ENCODE assay signal across 8 mouse cellular contexts in the genomic region with DNA sequence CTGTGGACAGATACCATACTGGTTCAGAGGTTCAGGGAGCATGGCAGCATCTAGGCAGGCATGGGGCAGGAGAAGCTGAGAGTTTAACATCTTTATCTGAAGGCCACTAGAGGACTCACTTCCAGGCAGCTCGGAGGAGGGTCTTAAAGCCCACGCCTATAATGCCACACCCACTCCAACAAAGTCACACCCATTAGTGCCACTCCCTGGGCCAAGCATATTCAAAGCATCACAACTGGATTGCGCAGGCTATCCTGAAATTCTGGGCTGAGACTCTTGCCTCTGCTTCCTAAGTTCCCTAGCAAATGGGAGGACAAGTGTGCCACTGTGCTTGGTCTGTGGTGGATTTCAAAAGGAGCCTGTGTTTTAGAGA. TPM values are rescaled to one million over a fixed set of nuclear protein-coding genes. Genes with fewer than 3 reads are reported as not detected.
A peak's percentile ranks its signal among the peaks of the same experiment; 100 is the strongest.
DNase-seq lines count a peak whose midpoint lies in the region; ATAC-seq lines count a peak whose summit lies in the region.

No protein-coding gene starts in this region.

- H3K4me3 ChIP-seq in forebrain, embryonic 14.5 days (ENCODE audit: low read depth, low read length): no peak overlapping the region

- WGBS in forebrain, embryonic 14.5 days: 9% methylated on average over 3 of the region's 3 CpGs

- no peaks in the 10 kb centered on the region for H3K9me3 ChIP-seq in forebrain, embryonic 14.5 days (replicated peaks; ENCODE audit: control insufficient read depth, low read length)

- peak overlapping the region; percentile 56; the same call in 1 of the 2 replicates for H3K9ac ChIP-seq in forebrain, embryonic 14.5 days (ENCODE audit: low read length)

- peak overlapping the region; percentile 45 for H3K4me2 ChIP-seq in forebrain, embryonic 14.5 days (ENCODE audit: low read length)

- intact Hi-C loops in left cerebral cortex, postnatal 14 days (cut with DNase I): no loop called here

- peaks cover 18% of the 10 kb centered on the region for H3K4me1 ChIP-seq in forebrain, embryonic 14.5 days (ENCODE audit: control insufficient read depth, insufficient read depth, low read length)

- H3K27me3 ChIP-seq in forebrain, embryonic 14.5 days (replicated peaks; ENCODE audit: control insufficient read depth, insufficient read depth, low read length): no peaks in the 10 kb centered on the region

- peak overlapping the region; percentile 76 for H3K27ac ChIP-seq in forebrain, embryonic 14.5 days (ENCODE audit: low read depth, low read length)

- ATAC-seq in forebrain, embryonic 14.5 days: peak; percentile 60
- peak; percentile 15 for ATAC-seq in inflammation-experienced regulatory T-cells, adult 6 months
- peak; percentile 65 for ATAC-seq in megakaryocyte-erythroid progenitor cell, adult 5-6 weeks (replicated peaks; ENCODE audit: low FRiP score, low TSS enrichment, poor library complexity, severe bottlenecking)

- peak; percentile 37 for DNase-seq in A20 (ENCODE audit: low read depth, low spot score)
- peak; percentile 89 for DNase-seq in MN1 (ENCODE audit: low spot score)
- peak; percentile 61 for DNase-seq in forebrain, embryonic 14.5 days (ENCODE audit: low spot score)
- DNase-seq in frontal cortex, postnatal 10 days (ENCODE audit: low spot score in 2 of 2): no peak
- DNase-seq in layer of hippocampus, adult 18-20 months (ENCODE audit: low spot score in 2 of 2): no peak
- DNase-seq in left cerebral cortex, postnatal 14 days (ENCODE audit: low spot score in 2 of 2): no peak

- H3K36me3 ChIP-seq in forebrain, embryonic 14.5 days (ENCODE audit: control insufficient read depth, insufficient read depth, low read length): 0 out of 2 replicates have a peak, but pooled peaks cover 7% of the 10 kb centered on the region

RNA-seq across cellular contexts. Expression of gene Acot7, which starts 7.2 kb away (rescaled TPM):
- polyA plus RNA-seq in forebrain, embryonic 14.5 days (2014; fragmentation: Nextera tagmentation; extraction: Ambion mirVana): 168 and 208 TPM in 2 replicates
- 100 to 1,000 TPM; 124 to 249 (median 126) TPM for polyA plus RNA-seq in inflammation-experienced regulatory T-cells, adult 6 months (2017; shearing (Covaris generic))
- 33.8 and 42.9 TPM in 2 replicates for total RNA-seq in megakaryocyte-erythroid progenitor cell, adult 5-6 weeks (2014; fragmentation: Nextera tagmentation)
- 25.3 and 38.1 TPM in 2 replicates for total RNA-seq in megakaryocyte-erythroid progenitor cell, adult 5-6 weeks (2017)
- 100 to 1,000 TPM; 329 to 352 TPM for total RNA-seq in layer of hippocampus, adult 18-20 months (2021)
- total RNA-seq in left cerebral cortex, postnatal 14 days (2021): 100 to 1,000 TPM; 377 to 378 TPM

RNA-seq across cellular contexts. Expression of gene Hes2, which starts 26.5 kb away (rescaled TPM):
- not detected in 2 replicates for polyA plus RNA-seq in forebrain, embryonic 14.5 days (2014; fragmentation: Nextera tagmentation; extraction: Ambion mirVana)
- polyA plus RNA-seq in inflammation-experienced regulatory T-cells, adult 6 months (2017; shearing (Covaris generic)): not detected
- total RNA-seq in megakaryocyte-erythroid progenitor cell, adult 5-6 weeks (2014; fragmentation: Nextera tagmentation): 0.35 TPM in 1 of 2 replicates, not detected in the other
- not detected in 2 replicates for total RNA-seq in megakaryocyte-erythroid progenitor cell, adult 5-6 weeks (2017)
- not detected for total RNA-seq in layer of hippocampus, adult 18-20 months (2021)
- total RNA-seq in left cerebral cortex, postnatal 14 days (2021): not detected

RNA-seq across cellular contexts. Expression of gene Espn, which starts 33.0 kb away (rescaled TPM):
- 0.19 TPM in 1 of 2 replicates, not detected in the other for polyA plus RNA-seq in forebrain, embryonic 14.5 days (2014; fragmentation: Nextera tagmentation; extraction: Ambion mirVana)
- polyA plus RNA-seq in inflammation-experienced regulatory T-cells, adult 6 months (2017; shearing (Covaris generic)): 10 to 100 TPM in 1 of 3 experiments, 1 to 10 TPM in 2; 6.0 to 13.1 (median 9.7) TPM
- total RNA-seq in megakaryocyte-erythroid progenitor cell, adult 5-6 weeks (2014; fragmentation: Nextera tagmentation): 2.9 and 5.7 TPM in 2 replicates
- total RNA-seq in megakaryocyte-erythroid progenitor cell, adult 5-6 weeks (2017): 2.2 and 3.1 TPM in 2 replicates
- total RNA-seq in layer of hippocampus, adult 18-20 months (2021): 1 to 10 TPM; 2.8 to 3.0 TPM
- total RNA-seq in left cerebral cortex, postnatal 14 days (2021): under 1 TPM; 0.24 to 0.44 TPM

Comparison
In these comparisons a context has a peak if more than half of its experiments do, and no peak if none do; other contexts are left out.
1. DNase-seq: peak in A20 (single experiment), MN1 (single experiment) and forebrain, embryonic 14.5 days (single experiment); none in frontal cortex, postnatal 10 days (0 of 2), layer of hippocampus, adult 18-20 months (0 of 2) and left cerebral cortex, postnatal 14 days (0 of 2).
2. ATAC-seq: peak in every context shown above with its lines; median percentile 65 in megakaryocyte-erythroid progenitor cell, adult 5-6 weeks; 60 in forebrain, embryonic 14.5 days; 15 in inflammation-experienced regulatory T-cells, adult 6 months.
3. RNA of gene Acot7, which starts 7.2 kb away (total RNA-seq): 377 to 378 TPM in left cerebral cortex, postnatal 14 days and 329 to 352 TPM in layer of hippocampus, adult 18-20 months; 25.3 to 42.9 TPM in megakaryocyte-erythroid progenitor cell, adult 5-6 weeks; every median in the first group is over 4 times any median in the second.